Comparison of ENCODE assay signal across 8 mouse cellular contexts in the genomic region with DNA sequence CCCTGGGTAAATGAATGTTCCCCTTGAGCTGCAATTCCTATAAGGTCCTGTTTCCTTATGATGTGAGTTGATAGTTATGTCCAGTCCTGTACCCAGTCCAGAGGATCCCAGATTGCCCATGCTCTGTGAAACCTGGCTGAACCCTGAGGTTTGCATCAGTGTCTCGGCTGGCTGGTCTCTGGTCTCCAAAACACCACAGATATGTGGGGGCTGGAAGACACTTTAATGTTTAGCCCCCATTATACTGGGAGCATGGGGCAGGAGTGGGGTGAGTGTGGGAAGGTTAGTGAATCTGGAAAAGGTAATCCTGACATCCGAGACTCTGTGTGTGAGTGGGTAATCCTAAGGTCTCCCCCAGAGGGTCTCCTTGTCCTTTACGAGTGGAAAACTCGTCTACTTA. TPM values are rescaled to one million over a fixed set of nuclear protein-coding genes. Genes with fewer than 3 reads are reported as not detected.
DNase-seq lines count a peak whose midpoint lies in the region; ATAC-seq and TF ChIP-seq lines count a peak whose summit lies in the region.

No protein-coding gene starts in this region.

- in situ Hi-C loops in ES-E14 (cut with MboI; ENCODE audit: low sequenced_read_pairs in 2 of 2, unreplicated experiment in 2 of 2), result no loop called here

- intact Hi-C loops in heart, postnatal 14 days (cut with DNase I), result no loop called here

- peak overlapping the region; percentile 75 for H3K27ac ChIP-seq in heart, embryonic 16.5 days (ENCODE audit: low read length)
- H3K27ac ChIP-seq in ES-E14 (ENCODE audit: insufficient read depth, low read depth, low read length, poor library complexity, severe bottlenecking) (peak overlapping the region; percentile 88), macrophage (peak overlapping the region; percentile 55)
- peak overlapping the region; percentile 93 for H3K27ac ChIP-seq in hindbrain, embryonic 10.5 days

- DNase-seq in heart, postnatal 14 days, result no peak
- no peak for DNase-seq in ES-E14 (ENCODE audit: low read depth, low spot score)
- DNase-seq in hindbrain, embryonic 10.5 days (ENCODE audit: low spot score), result no peak
- DNase-seq in adrenal gland, postnatal 10 days, result no peak
- no peak for DNase-seq in gastrocnemius, postnatal 25 days
- no peak for DNase-seq in adrenal gland, postnatal 25 days

- no peaks in the 10 kb centered on the region for H3K9me3 ChIP-seq in heart, embryonic 16.5 days (replicated peaks; ENCODE audit: control insufficient read depth, low read length)
- no peaks in the 10 kb centered on the region for H3K9me3 ChIP-seq in ES-E14 (ENCODE audit: control insufficient read depth, insufficient read depth, low read depth, low read length)
- H3K9me3 ChIP-seq in hindbrain, embryonic 10.5 days, result no peaks in the 10 kb centered on the region

- no peak overlapping the region for H3K4me3 ChIP-seq in heart, embryonic 16.5 days (ENCODE audit: low read length)
- H3K4me3 ChIP-seq in ES-E14 (ENCODE audit: insufficient read depth in 1 of 2, low read depth in 1 of 2, low read length in 2 of 2, poor library complexity in 1 of 2, severe bottlenecking in 1 of 2), result peak overlapping the region in 1 of 2 experiments; percentile 45; a peak in 2 of 4 replicates
- peak overlapping the region; percentile 94; the same call in 1 of the 2 replicates for H3K4me3 ChIP-seq in hindbrain, embryonic 10.5 days
- H3K4me3 ChIP-seq in macrophage (ENCODE audit: inconsistent target), result no peak overlapping the region

- H3K36me3 ChIP-seq in heart, embryonic 16.5 days (ENCODE audit: control insufficient read depth, insufficient read depth), result peaks cover 19% of the 10 kb centered on the region
- H3K36me3 ChIP-seq in ES-E14 (ENCODE audit: control insufficient read depth, insufficient read depth, low read length, poor library complexity, severe bottlenecking) (peaks cover 17% of the 10 kb centered on the region), macrophage (ENCODE audit: inconsistent target) (peaks cover 19% of the 10 kb centered on the region)
- H3K36me3 ChIP-seq in hindbrain, embryonic 10.5 days, result peaks cover 27% of the 10 kb centered on the region

- no peaks in the 10 kb centered on the region for H3K27me3 ChIP-seq in heart, embryonic 16.5 days (ENCODE audit: control insufficient read depth, insufficient read depth, low read length)
- peaks cover 7% of the 10 kb centered on the region; the same call in 1 of the 2 replicates for H3K27me3 ChIP-seq in hindbrain, embryonic 10.5 days (ENCODE audit: insufficient read depth, poor library complexity, severe bottlenecking)

- peaks cover 15% of the 10 kb centered on the region for H3K4me1 ChIP-seq in heart, embryonic 16.5 days (ENCODE audit: control insufficient read depth, insufficient read depth, low read length)
- peaks cover 12 to 26% of the 10 kb centered on the region in 2 experiments for H3K4me1 ChIP-seq in ES-E14 (ENCODE audit: control insufficient read depth in 2 of 2, insufficient read depth in 2 of 2, low read length in 2 of 2, poor library complexity in 1 of 2)
- H3K4me1 ChIP-seq in hindbrain, embryonic 10.5 days (replicated peaks), result peaks cover 45% of the 10 kb centered on the region

- ATAC-seq in heart, embryonic 16.5 days (replicated peaks; ENCODE audit: extremely low read depth, insufficient read depth, low FRiP score), result no peak

- 63% methylated on average over 4 of the region's 4 CpGs for WGBS in heart, embryonic 16.5 days
- WGBS in hindbrain, embryonic 10.5 days, result 70% methylated on average over 4 of the region's 4 CpGs
- WGBS in macrophage (ENCODE audit: missing documents), result 91% methylated on average over 4 of the region's 4 CpGs

- H3K4me2 ChIP-seq in heart, embryonic 16.5 days (ENCODE audit: low read depth, low read length), result no peak overlapping the region; the same call in 1 of the 2 replicates

- peak overlapping the region; percentile 59; the same call in 1 of the 2 replicates for H3K9ac ChIP-seq in heart, embryonic 16.5 days (ENCODE audit: low read length)
- peak overlapping the region; percentile 55; the same call in 1 of the 2 replicates for H3K9ac ChIP-seq in ES-E14 (ENCODE audit: insufficient read depth, low read depth, low read length, poor library complexity, severe bottlenecking)

- peaks cover 40% of the 10 kb centered on the region for H3K79me2 ChIP-seq in macrophage (ENCODE audit: inconsistent target)

TF ChIP-seq in ES-E14, 5 proteins besides CTCF, POLR2A, EP300 and RAD21:
- TF ChIP-seq HCFC1 (IDR thresholded peaks at IDR 0.05; ENCODE audit: borderline replicate concordance, insufficient read depth, low read length) (no peak), MAFK (IDR thresholded peaks at IDR 0.05; ENCODE audit: insufficient read depth, low read depth, low read length) (no peak), CHD2 (IDR thresholded peaks at IDR 0.05; ENCODE audit: low read depth, low read length) (no peak), ZNF384 (IDR thresholded peaks at IDR 0.05; ENCODE audit: low read depth, low read length) (no peak), ZC3H11A (IDR thresholded peaks at IDR 0.05; ENCODE audit: borderline replicate concordance, low read depth, low read length) (no peak)

RNA-seq across cellular contexts. Expression of gene Mief1, which starts 0.8 kb away (rescaled TPM):
- 26.1 and 30.0 TPM in 2 replicates for polyA plus RNA-seq in heart, embryonic 16.5 days (2015; fragmentation: Nextera tagmentation; extraction: Ambion mirVana)
- 10 to 100 TPM; 31.0 to 33.0 TPM for total RNA-seq in heart, postnatal 14 days (2021)
- 47.9 and 57.7 TPM in 2 replicates for total RNA-seq in ES-E14 (2012; rRNA removed)
- 38.6 and 39.3 TPM in 2 replicates for polyA plus RNA-seq in hindbrain, embryonic 10.5 days (2016; fragmentation: Nextera tagmentation; extraction: Ambion mirVana)
- total RNA-seq in macrophage (2018; cell fraction: chromatin; rRNA removed), result 10 to 100 TPM; 19.7 to 84.6 (median 51.9) TPM
- 10 to 100 TPM; 14.3 to 33.9 (median 28.8) TPM for total RNA-seq in macrophage (2018; cell fraction: cytosol; rRNA removed)
- 10 to 100 TPM; 18.9 to 59.3 (median 38.4) TPM for total RNA-seq in macrophage (2018; cell fraction: nucleus; rRNA removed)
- 11.6 to 15.1 TPM (median 13.3 TPM) in 3 replicates for polyA plus RNA-seq in macrophage (2018)
- total RNA-seq in adrenal gland, postnatal 10 days (2021), result 10 to 100 TPM; 42.8 to 46.6 TPM
- total RNA-seq in gastrocnemius, postnatal 25 days (2021), result 10 to 100 TPM; 19.5 to 23.2 TPM
- 40.2 and 50.5 TPM in 2 replicates for total RNA-seq in adrenal gland, postnatal 25 days (2021)

RNA-seq across cellular contexts. Expression of gene AC140267.1, which starts 2.6 kb away (rescaled TPM):
- polyA plus RNA-seq in heart, embryonic 16.5 days (2015; fragmentation: Nextera tagmentation; extraction: Ambion mirVana), result 3.4 TPM in 1 of 2 replicates, not detected in the other
- 10 to 100 TPM in 1 of 2 experiments, 1 to 10 TPM in 1; 3.4 to 24.9 TPM for total RNA-seq in heart, postnatal 14 days (2021)
- not detected in 2 replicates for total RNA-seq in ES-E14 (2012; rRNA removed)
- polyA plus RNA-seq in hindbrain, embryonic 10.5 days (2016; fragmentation: Nextera tagmentation; extraction: Ambion mirVana), result not detected in 2 replicates
- total RNA-seq in macrophage (2018; cell fraction: chromatin; rRNA removed), result not detected
- total RNA-seq in macrophage (2018; cell fraction: cytosol; rRNA removed), result not detected
- total RNA-seq in macrophage (2018; cell fraction: nucleus; rRNA removed), result not detected
- polyA plus RNA-seq in macrophage (2018), result not detected in 3 replicates
- 10 to 100 TPM in 1 of 2 experiments, 1 to 10 TPM in 1; 6.9 to 19.1 TPM for total RNA-seq in adrenal gland, postnatal 10 days (2021)
- total RNA-seq in gastrocnemius, postnatal 25 days (2021), result 1 to 10 TPM; 4.0 to 7.5 TPM
- 16.0 TPM in 1 of 2 replicates, not detected in the other for total RNA-seq in adrenal gland, postnatal 25 days (2021)

RNA-seq across cellular contexts. Expression of gene Atf4, which starts 21.9 kb away (rescaled TPM):
- polyA plus RNA-seq in heart, embryonic 16.5 days (2015; fragmentation: Nextera tagmentation; extraction: Ambion mirVana), result 81.8 and 84.6 TPM in 2 replicates
- total RNA-seq in heart, postnatal 14 days (2021), result 10 to 100 TPM; 83.7 to 91.1 TPM
- total RNA-seq in ES-E14 (2012; rRNA removed), result 208 and 250 TPM in 2 replicates
- polyA plus RNA-seq in hindbrain, embryonic 10.5 days (2016; fragmentation: Nextera tagmentation; extraction: Ambion mirVana), result 111 TPM in 2 replicates
- total RNA-seq in macrophage (2018; cell fraction: chromatin; rRNA removed), result 100 to 1,000 TPM in 24 of 26 experiments, 10 to 100 TPM in 2; 83.4 to 184 (median 141) TPM
- 100 to 1,000 TPM in 25 of 26 experiments, 10 to 100 TPM in 1; 89.8 to 398 (median 191) TPM for total RNA-seq in macrophage (2018; cell fraction: cytosol; rRNA removed)
- 100 to 1,000 TPM; 148 to 370 (median 282) TPM for total RNA-seq in macrophage (2018; cell fraction: nucleus; rRNA removed)
- polyA plus RNA-seq in macrophage (2018), result 80.3 to 97.1 TPM (median 95.4 TPM) in 3 replicates
- total RNA-seq in adrenal gland, postnatal 10 days (2021), result 100 to 1,000 TPM; 121 to 199 TPM
- 100 to 1,000 TPM; 107 to 114 TPM for total RNA-seq in gastrocnemius, postnatal 25 days (2021)
- total RNA-seq in adrenal gland, postnatal 25 days (2021), result 194 and 214 TPM in 2 replicates

RNA-seq across cellular contexts. Expression of gene Rps19bp1, which starts 31.1 kb away (rescaled TPM):
- 35.3 and 35.7 TPM in 2 replicates for polyA plus RNA-seq in heart, embryonic 16.5 days (2015; fragmentation: Nextera tagmentation; extraction: Ambion mirVana)
- total RNA-seq in heart, postnatal 14 days (2021), result 10 to 100 TPM; 17.8 to 18.8 TPM
- total RNA-seq in ES-E14 (2012; rRNA removed), result 39.1 and 59.4 TPM in 2 replicates
- polyA plus RNA-seq in hindbrain, embryonic 10.5 days (2016; fragmentation: Nextera tagmentation; extraction: Ambion mirVana), result 67.4 TPM in 2 replicates
- total RNA-seq in macrophage (2018; cell fraction: chromatin; rRNA removed), result 10 to 100 TPM in 8 of 26 experiments, 1 to 10 TPM in 18; 1.8 to 18.5 (median 7.6) TPM
- total RNA-seq in macrophage (2018; cell fraction: cytosol; rRNA removed), result 10 to 100 TPM; 24.2 to 45.7 (median 35.4) TPM
- total RNA-seq in macrophage (2018; cell fraction: nucleus; rRNA removed), result 10 to 100 TPM in 14 of 26 experiments, 1 to 10 TPM in 12; 4.0 to 20.9 (median 10.4) TPM
- 26.4 to 49.1 TPM (median 28.5 TPM) in 3 replicates for polyA plus RNA-seq in macrophage (2018)
- total RNA-seq in adrenal gland, postnatal 10 days (2021), result 10 to 100 TPM; 33.0 to 37.6 TPM
- total RNA-seq in gastrocnemius, postnatal 25 days (2021), result 10 to 100 TPM in 1 of 2 experiments, 1 to 10 TPM in 1; 9.9 to 11.2 TPM
- total RNA-seq in adrenal gland, postnatal 25 days (2021), result 36.2 and 37.9 TPM in 2 replicates

RNA-seq across cellular contexts. Expression of gene Cacna1i, which starts 54.0 kb away (rescaled TPM):
- 0.02 TPM in 1 of 2 replicates, not detected in the other for polyA plus RNA-seq in heart, embryonic 16.5 days (2015; fragmentation: Nextera tagmentation; extraction: Ambion mirVana)
- total RNA-seq in heart, postnatal 14 days (2021), result under 1 TPM in 1 of 2 experiments, not detected in 1; 0.10 TPM
- total RNA-seq in ES-E14 (2012; rRNA removed), result 0.69 and 1.7 TPM in 2 replicates
- polyA plus RNA-seq in hindbrain, embryonic 10.5 days (2016; fragmentation: Nextera tagmentation; extraction: Ambion mirVana), result 0.01 and 0.04 TPM in 2 replicates
- not detected for total RNA-seq in macrophage (2018; cell fraction: chromatin; rRNA removed)
- not detected for total RNA-seq in macrophage (2018; cell fraction: cytosol; rRNA removed)
- not detected for total RNA-seq in macrophage (2018; cell fraction: nucleus; rRNA removed)
- polyA plus RNA-seq in macrophage (2018), result not detected in 3 replicates
- 1 to 10 TPM in 1 of 2 experiments, under 1 TPM in 1; 0.27 to 1.1 TPM for total RNA-seq in adrenal gland, postnatal 10 days (2021)
- total RNA-seq in gastrocnemius, postnatal 25 days (2021), result under 1 TPM; 0.11 to 0.43 TPM
- total RNA-seq in adrenal gland, postnatal 25 days (2021), result 0.94 and 1.6 TPM in 2 replicates
